Mouse (Mus musculus): ENCODE measurements around the gene Fam71f2.

DNA sequence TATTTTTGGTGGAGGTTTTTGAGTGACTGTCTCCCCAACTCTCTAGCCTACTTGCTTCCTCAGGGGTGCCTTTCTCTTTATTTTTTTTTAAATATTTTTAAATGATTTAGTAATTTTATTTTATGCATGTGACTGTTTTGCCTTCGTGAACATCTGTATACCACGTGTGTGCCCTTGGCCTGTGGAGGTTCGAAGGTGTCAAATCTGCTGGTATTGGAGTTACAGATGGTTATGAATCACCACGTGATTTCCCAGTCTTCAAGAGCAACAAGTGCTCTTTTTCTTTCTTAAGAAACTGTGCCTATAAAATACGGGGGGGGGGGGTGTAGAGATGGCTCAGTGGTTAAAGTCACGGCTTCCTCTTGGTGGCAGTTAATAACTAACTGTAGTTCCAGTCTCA lies 42.2 kb downstream of the Fam71f2 start:
- TF ChIP-seq CTCF (IDR thresholded peaks at IDR 0.05; ENCODE audit: low read depth, low read length), result no peak
- no peak for TF ChIP-seq POLR2A (IDR thresholded peaks at IDR 0.05; ENCODE audit: borderline replicate concordance, low read depth, low read length)
